Mouse (Mus musculus) heart, adult 2 months (tissue): ENCODE results near the gene Kcnt1.

Experiments used
- CTCF ChIP-seq: fragments of 200-600 bp; IDR thresholded peaks from 2 replicates; pipeline ENCODE4 v1.8.1; 2022; ENCODE audit warnings: antibody characterized with exemption, mild to moderate bottlenecking, moderate library complexity
- POLR2A ChIP-seq: fragments of 200-500 bp; IDR thresholded peaks from 2 replicates; pipeline ENCODE4 v1.6.1; 2011; ENCODE audit warnings: mild to moderate bottlenecking, low read depth, low read length, control low read depth; ENCODE audit not compliant: insufficient read depth

GRCm38 (mm10) chr2:25862696-25863270 is 751 bp upstream of the Kcnt1 start:
- TF ChIP-seq POLR2A (no peak), CTCF (no peak)
